Mouse (Mus musculus) liver, adult (tissue): ENCODE data around the gene Mettl7a1.

Experiments used
- GATA4 ChIP-seq: IDR thresholded peaks from 2 replicates; pipeline ENCODE4 v1.6.1; 2014; ENCODE audit warnings: mild to moderate bottlenecking, low read length; ENCODE audit not compliant: insufficient replicate concordance

Mettl7a1 gene

GRCm38 (mm10) chr15:100304019-100304991, at the start of gene Mettl7a1:
Gene Mettl7a1, plus strand, starts transcription at chr15:100304140.
- TF ChIP-seq GATA4: no peak

- TF ChIP-seq GATA4: no peak
Observed at GRCm38 (mm10) chr15:100256386-100256785, 47.6 kb upstream of the Mettl7a1 start.

GRCm38 (mm10) chr15:100257305-100257704, 46.6 kb upstream of the Mettl7a1 start:
- TF ChIP-seq GATA4: no peak

GRCm38 (mm10) chr15:100258646-100259425, 45.1 kb upstream of the Mettl7a1 start:
- no peak for TF ChIP-seq GATA4

GRCm38 (mm10) chr15:100263246-100263905, 40.6 kb upstream of the Mettl7a1 start:
- TF ChIP-seq GATA4: no peak

GRCm38 (mm10) chr15:100265586-100266325, 38.2 kb upstream of the Mettl7a1 start:
- TF ChIP-seq GATA4: no peak

- TF ChIP-seq GATA4: no peak
Observed at GRCm38 (mm10) chr15:100268916-100269315, 35.0 kb upstream of the Mettl7a1 start.

GRCm38 (mm10) chr15:100269776-100270175, 34.2 kb upstream of the Mettl7a1 start:
- TF ChIP-seq GATA4: no peak

GRCm38 (mm10) chr15:100271411-100271810, 32.5 kb upstream of the Mettl7a1 start:
- TF ChIP-seq GATA4: no peak

- no peak for TF ChIP-seq GATA4
Observed at GRCm38 (mm10) chr15:100274790-100275559, 29.0 kb upstream of the Mettl7a1 start.

- no peak for TF ChIP-seq GATA4
Observed at GRCm38 (mm10) chr15:100276403-100276802, 27.5 kb upstream of the Mettl7a1 start.

GRCm38 (mm10) chr15:100277586-100277985, 26.4 kb upstream of the Mettl7a1 start:
- TF ChIP-seq GATA4: no peak

- TF ChIP-seq GATA4: no peak
Observed at GRCm38 (mm10) chr15:100280626-100281025, 23.3 kb upstream of the Mettl7a1 start, which contains the start of gene Tmprss12. Gene Tmprss12, plus strand, starts transcription at chr15:100280837.

GRCm38 (mm10) chr15:100288980-100289379, 15.0 kb upstream of the Mettl7a1 start:
- TF ChIP-seq GATA4: no peak
